Mouse (Mus musculus): Measurements from ENCODE around the gene Egr2. TPM values are rescaled to one million over a fixed set of nuclear protein-coding genes. Genes with fewer than 3 reads are reported as not detected.
A peak's percentile ranks its signal among the peaks of the same experiment; 100 is the strongest.

Egr2 gene
- polyA plus RNA-seq, 2 experiments: 1.2 to 2.0 TPM

- under 1% methylated on average over 61 of the region's 79 CpGs for WGBS
- ATAC-seq (ENCODE audit: low FRiP score, low read depth): peak; percentile 93
- Histone ChIP-seq H3K4me3 (replicated peaks; ENCODE audit: low read length) (peak within 1 kb of the TSS; percentile 86), H3K4me2 (replicated peaks; ENCODE audit: low read depth, low read length, severe bottlenecking) (peak within 1 kb of the TSS; percentile 96), H3K4me1 (ENCODE audit: control insufficient read depth, insufficient read depth, low read length) (peaks cover 21% of the 10 kb centered on the region), H3K27me3 (ENCODE audit: control insufficient read depth, insufficient read depth, low read length) (no peaks in the 10 kb centered on the region), H3K9ac (ENCODE audit: low read depth, low read length, severe bottlenecking) (peak within 1 kb of the TSS; percentile 94), H3K36me3 (ENCODE audit: control insufficient read depth, insufficient read depth, low read length) (peaks cover 4% of the 10 kb centered on the region; the same call in 1 of the 2 replicates), H3K27ac (replicated peaks; ENCODE audit: low read depth, low read length) (peak within 1 kb of the TSS; percentile 95), H3K9me3 (ENCODE audit: control insufficient read depth, low read length) (no peaks in the 10 kb centered on the region)
- TF ChIP-seq POLR2A (IDR thresholded peaks at IDR 0.05; ENCODE audit: borderline replicate concordance, extremely low read depth, insufficient read depth, insufficient read length): peak; percentile 74; the same call in 1 of the 2 replicates
- DNase-seq (ENCODE audit: low spot score): peak; percentile 88
Measured at GRCm38 (mm10) chr10:67548877-67549731, 13.8 kb downstream of the Egr2 start, which contains the start of gene Ado. Gene Ado, minus strand, starts transcription at chr10:67548955.

GRCm38 (mm10) chr10:67558053-67558452 lies 22.8 kb downstream of the Egr2 start:
- TF ChIP-seq POLR2A (IDR thresholded peaks at IDR 0.05; ENCODE audit: borderline replicate concordance, extremely low read depth, insufficient read depth, insufficient read length): no peak
- Histone ChIP-seq H3K36me3 (ENCODE audit: control insufficient read depth, insufficient read depth, low read length) (no peaks in the 10 kb centered on the region), H3K27ac (replicated peaks; ENCODE audit: low read depth, low read length) (no peak overlapping the region), H3K27me3 (ENCODE audit: control insufficient read depth, insufficient read depth, low read length) (no peaks in the 10 kb centered on the region), H3K4me3 (replicated peaks; ENCODE audit: low read length) (no peak overlapping the region), H3K4me2 (replicated peaks; ENCODE audit: low read depth, low read length, severe bottlenecking) (no peak overlapping the region), H3K9me3 (ENCODE audit: control insufficient read depth, low read length) (no peaks in the 10 kb centered on the region), H3K9ac (ENCODE audit: low read depth, low read length, severe bottlenecking) (no peak overlapping the region), H3K4me1 (ENCODE audit: control insufficient read depth, insufficient read depth, low read length) (no peaks in the 10 kb centered on the region)
- DNase-seq (ENCODE audit: low spot score) (no peak), ATAC-seq (ENCODE audit: low FRiP score, low read depth) (no peak)
- 70% methylated on average over 4 of the region's 4 CpGs for WGBS

DNA sequence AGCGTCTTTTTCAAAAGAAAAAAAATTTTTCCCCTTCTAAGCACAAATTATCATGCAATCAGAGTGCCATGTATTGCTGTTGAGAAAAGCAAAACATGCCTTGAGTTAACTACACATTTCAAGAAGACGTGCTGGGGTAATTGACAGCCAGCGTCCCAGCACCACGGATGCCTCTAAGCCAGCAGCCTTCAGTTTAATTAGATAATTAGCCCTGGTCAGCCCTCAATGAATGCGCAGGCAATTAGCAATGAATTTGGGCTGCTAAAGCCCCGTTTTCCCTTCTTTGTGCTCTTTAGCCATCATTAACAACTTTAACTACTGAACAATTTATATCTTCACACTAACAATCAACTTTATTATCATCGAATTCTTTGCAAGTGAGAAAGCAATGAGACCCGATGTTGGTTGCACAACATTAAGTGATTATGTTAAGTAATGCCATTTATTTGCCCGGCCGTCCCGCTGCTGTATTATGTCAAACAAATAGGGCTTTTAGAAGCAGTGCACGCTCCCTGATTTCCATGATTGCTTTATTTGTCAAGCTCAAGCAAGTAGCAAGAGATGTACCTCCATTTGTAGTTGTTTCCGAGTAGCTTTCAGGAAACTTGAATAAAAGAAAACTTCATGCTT lies 24.6 kb downstream of the Egr2 start:
- WGBS: 40% methylated on average over 13 of the region's 13 CpGs
- Histone ChIP-seq H3K27me3 (ENCODE audit: control insufficient read depth, insufficient read depth, low read length) (no peaks in the 10 kb centered on the region), H3K4me1 (ENCODE audit: control insufficient read depth, insufficient read depth, low read length) (no peaks in the 10 kb centered on the region), H3K4me3 (replicated peaks; ENCODE audit: low read length) (no peak overlapping the region), H3K9me3 (ENCODE audit: control insufficient read depth, low read length) (no peaks in the 10 kb centered on the region), H3K27ac (replicated peaks; ENCODE audit: low read depth, low read length) (no peak overlapping the region), H3K9ac (ENCODE audit: low read depth, low read length, severe bottlenecking) (no peak overlapping the region), H3K4me2 (replicated peaks; ENCODE audit: low read depth, low read length, severe bottlenecking) (no peak overlapping the region), H3K36me3 (ENCODE audit: control insufficient read depth, insufficient read depth, low read length) (no peaks in the 10 kb centered on the region)
- no peak for DNase-seq (ENCODE audit: low spot score)
- ATAC-seq (ENCODE audit: low FRiP score, low read depth): no peak
- TF ChIP-seq POLR2A (IDR thresholded peaks at IDR 0.05; ENCODE audit: borderline replicate concordance, extremely low read depth, insufficient read depth, insufficient read length): no peak

- H3K27ac ChIP-seq (replicated peaks; ENCODE audit: low read depth, low read length): no peak overlapping the region
- H3K4me3 ChIP-seq (replicated peaks; ENCODE audit: low read length): no peak overlapping the region
- no peaks in the 10 kb centered on the region for H3K4me1 ChIP-seq (ENCODE audit: control insufficient read depth, insufficient read depth, low read length)
- H3K36me3 ChIP-seq (ENCODE audit: control insufficient read depth, insufficient read depth, low read length): no peaks in the 10 kb centered on the region
- DNase-seq (ENCODE audit: low spot score) (no peak), ATAC-seq (ENCODE audit: low FRiP score, low read depth) (no peak)
- no peak for TF ChIP-seq POLR2A (IDR thresholded peaks at IDR 0.05; ENCODE audit: borderline replicate concordance, extremely low read depth, insufficient read depth, insufficient read length)
- H3K4me2 ChIP-seq (replicated peaks; ENCODE audit: low read depth, low read length, severe bottlenecking): no peak overlapping the region
- no peaks in the 10 kb centered on the region for H3K9me3 ChIP-seq (ENCODE audit: control insufficient read depth, low read length)
- H3K27me3 ChIP-seq (ENCODE audit: control insufficient read depth, insufficient read depth, low read length): no peaks in the 10 kb centered on the region
- no peak overlapping the region for H3K9ac ChIP-seq (ENCODE audit: low read depth, low read length, severe bottlenecking)
- 67% methylated on average over 1 of the region's 1 CpGs for WGBS
Measured at GRCm38 (mm10) chr10:67561185-67561584, 25.9 kb downstream of the Egr2 start.

GRCm38 (mm10) chr10:67564509-67564908 lies 29.2 kb downstream of the Egr2 start:
- Histone ChIP-seq H3K9me3 (ENCODE audit: control insufficient read depth, low read length) (no peaks in the 10 kb centered on the region), H3K4me2 (replicated peaks; ENCODE audit: low read depth, low read length, severe bottlenecking) (no peak overlapping the region), H3K9ac (ENCODE audit: low read depth, low read length, severe bottlenecking) (no peak overlapping the region), H3K36me3 (ENCODE audit: control insufficient read depth, insufficient read depth, low read length) (no peaks in the 10 kb centered on the region), H3K4me1 (ENCODE audit: control insufficient read depth, insufficient read depth, low read length) (no peaks in the 10 kb centered on the region), H3K27ac (replicated peaks; ENCODE audit: low read depth, low read length) (no peak overlapping the region), H3K4me3 (replicated peaks; ENCODE audit: low read length) (no peak overlapping the region), H3K27me3 (ENCODE audit: control insufficient read depth, insufficient read depth, low read length) (no peaks in the 10 kb centered on the region)
- ATAC-seq (ENCODE audit: low FRiP score, low read depth) (no peak), DNase-seq (ENCODE audit: low spot score) (no peak)
- 89% methylated on average over 7 of the region's 7 CpGs for WGBS
- no peak for TF ChIP-seq POLR2A (IDR thresholded peaks at IDR 0.05; ENCODE audit: borderline replicate concordance, extremely low read depth, insufficient read depth, insufficient read length)
